Mouse (Mus musculus): ENCODE results near the gene Ptprm.

Gene Ptprm

DNA sequence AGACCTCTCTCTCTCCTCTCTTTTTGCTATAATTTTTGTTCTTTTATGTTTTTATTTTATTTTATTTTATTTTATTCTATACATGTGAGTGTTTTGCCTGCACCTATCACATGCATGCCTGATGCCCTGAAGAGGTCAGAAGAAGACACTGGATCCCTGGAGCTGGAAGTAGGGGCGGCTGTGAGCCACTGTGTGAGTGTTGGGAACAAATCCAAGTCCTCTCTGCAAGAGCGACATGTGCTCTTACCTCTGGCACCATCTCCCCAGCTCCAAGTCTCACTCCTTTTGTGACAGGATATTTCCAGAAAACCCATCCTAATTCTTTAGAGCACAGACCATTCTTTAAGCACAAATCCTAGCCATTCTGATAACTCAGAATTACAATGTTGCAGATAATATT, 372.6 kb downstream of the Ptprm start:
- no peak for DNase-seq (ENCODE audit: low read depth)

DNA sequence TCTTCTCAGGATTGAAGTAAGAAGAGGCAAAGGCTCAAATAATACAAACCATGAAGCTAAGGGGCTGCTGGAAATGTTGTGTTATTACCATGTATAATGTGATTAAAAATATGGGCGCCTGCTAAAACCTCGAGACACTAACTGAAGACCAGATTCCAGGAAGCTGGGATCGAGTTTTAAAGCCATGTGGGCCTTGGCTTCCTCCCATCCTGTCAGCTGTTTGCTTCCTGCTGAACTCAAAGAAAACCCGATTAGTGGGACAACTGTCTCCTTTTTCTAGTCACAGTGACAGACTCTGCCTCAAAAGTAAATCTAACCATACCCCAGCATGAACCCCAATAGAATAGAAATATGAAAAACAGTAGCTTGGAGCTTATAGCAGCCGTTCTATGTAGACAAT, 374.3 kb downstream of the Ptprm start:
- DNase-seq (ENCODE audit: low read depth), result no peak

DNA sequence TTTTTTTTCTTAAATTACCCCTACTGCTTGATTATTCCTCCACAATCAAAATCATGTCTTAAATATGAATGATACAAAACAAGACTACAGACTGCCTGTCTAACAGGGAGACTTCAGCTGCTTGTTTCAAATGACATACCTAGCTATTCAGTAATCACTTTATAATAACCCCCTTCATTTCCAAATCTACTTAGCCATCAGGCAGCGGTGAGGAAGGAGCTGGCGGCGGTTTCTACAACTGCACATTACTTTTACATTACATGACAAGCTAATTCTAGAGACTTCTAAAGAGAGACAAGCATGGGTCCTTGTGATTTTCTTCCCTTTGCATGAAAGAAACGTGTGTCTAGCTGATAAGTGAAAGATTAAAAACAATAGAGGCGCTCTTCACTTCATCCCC, 377.8 kb downstream of the Ptprm start:
- DNase-seq (ENCODE audit: low read depth), result no peak

DNA sequence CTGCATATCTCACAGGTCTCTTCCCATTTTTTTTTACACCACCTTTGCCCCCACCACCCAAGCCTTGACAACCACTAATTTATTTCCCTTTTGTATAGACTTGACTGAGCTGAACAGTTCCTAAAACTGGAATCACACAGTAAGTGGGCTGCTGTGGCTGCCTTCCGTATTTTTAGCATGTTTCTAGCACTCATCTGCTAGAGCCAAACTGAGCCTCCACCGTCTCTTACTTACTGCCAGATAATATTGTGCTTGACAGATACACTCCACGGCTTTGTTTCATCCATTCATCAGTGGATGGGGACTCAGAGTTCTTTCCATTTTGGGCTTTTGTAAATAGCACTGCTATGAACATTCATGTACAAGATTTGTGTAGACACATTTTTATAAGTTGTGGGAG, 381.3 kb downstream of the Ptprm start:
- DNase-seq (ENCODE audit: low read depth), result no peak

DNA sequence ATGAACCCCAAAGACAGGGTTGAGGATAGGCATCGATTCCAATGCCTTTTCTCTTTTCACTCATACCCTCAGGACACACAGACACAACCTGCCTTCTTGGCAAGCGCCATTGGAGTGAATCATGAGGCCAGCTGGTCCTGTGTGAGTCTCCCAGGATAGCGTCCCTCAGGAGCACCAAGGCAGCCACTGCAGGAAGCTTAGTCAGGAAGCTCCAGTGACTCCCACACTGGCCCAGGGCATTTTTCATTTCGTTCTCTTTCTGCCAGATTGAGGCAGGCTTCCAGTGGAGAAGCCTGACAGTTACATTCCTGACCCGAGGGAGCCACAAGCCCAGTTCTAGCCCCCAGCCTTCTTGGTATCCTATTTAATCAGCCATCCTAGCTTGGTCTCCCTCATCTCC, 393.3 kb downstream of the Ptprm start:
- DNase-seq (ENCODE audit: low read depth), result no peak

DNA sequence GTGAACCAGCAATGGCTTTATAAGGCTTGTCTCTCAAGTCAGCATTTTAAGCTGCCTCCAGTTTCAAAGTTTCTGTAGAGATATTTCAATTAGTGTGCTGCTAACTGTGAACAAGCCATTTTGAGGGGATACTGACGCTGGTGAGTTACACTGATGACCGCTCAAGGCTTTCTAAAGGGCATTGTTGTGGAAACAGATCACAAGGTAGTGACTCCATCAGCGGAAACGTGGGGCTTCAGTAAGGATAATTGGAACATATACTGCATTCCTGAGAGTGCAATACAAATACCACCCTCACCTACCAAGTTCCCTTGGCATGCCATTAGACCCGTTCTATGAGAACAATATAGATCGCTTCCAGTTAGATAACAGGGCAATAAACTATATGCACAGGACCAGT, 393.7 kb downstream of the Ptprm start:
- no peak for DNase-seq (ENCODE audit: low read depth)

DNA sequence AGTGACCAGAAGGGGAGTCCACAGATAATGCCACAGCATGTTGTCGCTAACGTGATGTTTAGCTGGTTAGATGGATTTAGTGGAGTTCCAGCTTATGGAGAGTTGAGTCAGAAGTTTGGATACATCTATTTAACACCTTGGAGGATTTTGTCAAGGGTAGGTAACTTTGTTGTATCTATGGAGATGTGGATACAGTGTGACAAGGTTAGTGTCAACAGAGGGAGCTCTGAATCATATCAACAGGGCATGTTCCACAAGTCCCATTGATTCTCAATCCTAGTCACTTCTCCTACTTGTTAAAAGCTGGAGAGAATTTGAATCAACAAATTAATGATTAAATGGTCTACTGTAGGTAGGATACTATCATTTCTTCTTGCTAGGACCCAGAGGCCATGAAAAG, 394.4 kb downstream of the Ptprm start:
- DNase-seq (ENCODE audit: low read depth), result no peak

DNA sequence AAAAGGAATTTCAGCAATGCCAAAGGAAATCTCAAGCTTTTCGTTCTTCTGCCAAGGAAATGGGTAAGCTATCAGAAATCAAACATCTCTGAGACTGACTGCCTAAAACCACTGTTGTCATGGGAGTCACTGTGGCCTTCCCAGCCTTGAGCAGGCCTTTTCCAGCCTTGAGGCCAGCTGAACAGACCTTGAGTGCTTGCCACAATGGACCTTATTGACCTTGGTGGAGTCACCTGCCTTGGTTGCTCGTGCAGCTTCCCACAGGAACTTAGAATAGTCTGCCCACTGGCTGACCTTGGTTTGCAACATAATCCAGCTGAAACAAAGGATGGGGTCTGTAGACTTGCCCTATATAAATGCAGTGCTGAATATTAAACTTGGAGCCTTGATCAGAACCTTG, 395.5 kb downstream of the Ptprm start:
- no peak for DNase-seq (ENCODE audit: low read depth)

DNA sequence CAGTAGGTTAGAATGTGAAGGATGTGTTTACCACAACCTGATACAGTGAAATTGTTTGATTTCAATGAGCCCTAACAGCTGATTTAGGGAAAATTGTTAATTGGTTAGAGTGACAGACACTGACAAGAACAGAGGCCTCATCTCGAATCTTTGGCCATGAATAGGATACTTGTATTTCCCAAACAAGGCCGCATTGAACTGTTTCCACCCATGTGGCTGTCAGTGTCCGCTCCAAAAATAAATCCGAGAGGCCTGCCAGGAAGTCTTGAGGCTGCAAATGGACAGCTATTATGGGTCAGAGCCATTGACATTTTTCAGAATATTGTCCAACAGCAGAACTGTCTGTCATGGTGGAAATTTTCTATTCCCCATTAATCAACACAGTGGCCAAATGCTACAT, 409.8 kb downstream of the Ptprm start:
- no peak for DNase-seq (ENCODE audit: low read depth)

DNA sequence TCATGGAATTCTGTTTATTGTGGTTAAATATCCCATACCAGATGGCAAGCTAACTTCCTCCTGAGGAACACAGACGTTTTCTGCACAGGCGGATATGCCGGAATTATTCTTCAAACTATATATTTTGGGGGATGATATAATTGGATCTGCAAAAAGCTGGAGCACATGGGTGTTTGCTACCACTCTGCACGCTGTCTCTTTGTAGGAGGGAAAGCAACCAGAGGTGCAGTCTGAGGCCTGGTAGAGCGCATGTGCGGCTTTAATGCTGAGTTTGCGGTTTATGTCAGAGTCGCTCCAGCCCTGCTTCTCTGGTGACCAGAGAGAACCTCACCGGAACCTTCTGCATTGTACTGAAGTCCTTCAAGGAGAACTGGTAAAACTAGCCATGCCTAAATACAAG, 410.7 kb downstream of the Ptprm start:
- DNase-seq (ENCODE audit: low read depth), result no peak

DNA sequence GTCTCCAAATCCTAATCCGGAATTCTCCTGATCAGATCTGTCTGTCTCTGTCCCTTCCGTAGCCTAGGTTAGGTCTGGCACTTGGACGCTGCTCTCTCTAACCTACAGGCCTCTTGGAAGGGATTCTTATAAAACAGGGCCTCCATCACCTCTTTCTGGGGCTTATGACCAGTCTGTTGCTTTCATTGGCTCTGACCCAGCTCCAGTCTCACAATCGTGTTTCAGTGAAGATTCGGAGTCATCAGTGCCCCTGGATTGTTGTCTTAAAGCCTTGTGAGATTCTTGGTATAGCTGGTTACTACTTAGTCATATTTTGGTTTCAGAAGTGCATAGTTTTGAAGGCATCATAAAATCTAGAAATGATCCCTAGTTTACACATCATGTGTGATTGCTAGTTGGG, 428.6 kb downstream of the Ptprm start:
- no peak for DNase-seq (ENCODE audit: low read depth)

DNA sequence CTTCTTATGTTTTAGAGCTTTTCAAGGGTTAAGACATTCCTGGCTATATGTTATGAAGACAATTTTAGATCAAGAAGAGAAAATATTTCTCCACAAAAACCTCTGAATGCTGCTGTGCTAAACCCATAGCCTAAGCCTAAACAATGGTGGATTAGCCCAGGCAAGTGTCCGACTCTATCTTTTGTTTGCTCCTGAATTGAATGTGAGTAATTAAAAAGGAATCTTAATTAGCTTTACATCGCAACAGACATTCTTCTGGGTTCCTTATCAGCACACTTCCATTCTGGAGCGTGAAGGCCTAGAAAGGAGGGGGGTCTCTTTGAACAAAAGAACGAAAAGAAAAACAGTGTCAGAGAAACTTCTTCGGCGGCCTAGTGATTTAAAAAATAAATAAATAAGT, 439.6 kb downstream of the Ptprm start:
- DNase-seq (ENCODE audit: low read depth), result no peak

DNA sequence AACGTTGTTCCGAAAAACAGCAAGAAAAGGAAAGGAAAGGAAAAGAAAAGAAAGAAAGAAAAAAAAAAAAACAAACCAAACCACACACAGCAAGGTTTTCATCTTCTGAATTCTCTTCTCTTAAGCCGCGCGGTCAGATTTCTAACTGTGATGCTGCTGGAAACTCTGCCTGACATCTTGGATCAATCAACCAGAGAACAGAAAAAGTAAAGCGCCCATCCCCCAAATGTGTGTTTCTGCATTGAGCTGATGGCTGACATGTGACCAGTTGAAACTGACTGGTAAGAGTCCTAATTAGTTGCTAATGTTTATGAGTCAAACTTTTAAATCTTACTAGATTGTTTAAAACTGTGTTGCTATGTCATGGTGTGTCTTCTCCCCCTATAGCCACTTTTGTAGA, 441.7 kb downstream of the Ptprm start:
- DNase-seq (ENCODE audit: low read depth), result no peak

DNA sequence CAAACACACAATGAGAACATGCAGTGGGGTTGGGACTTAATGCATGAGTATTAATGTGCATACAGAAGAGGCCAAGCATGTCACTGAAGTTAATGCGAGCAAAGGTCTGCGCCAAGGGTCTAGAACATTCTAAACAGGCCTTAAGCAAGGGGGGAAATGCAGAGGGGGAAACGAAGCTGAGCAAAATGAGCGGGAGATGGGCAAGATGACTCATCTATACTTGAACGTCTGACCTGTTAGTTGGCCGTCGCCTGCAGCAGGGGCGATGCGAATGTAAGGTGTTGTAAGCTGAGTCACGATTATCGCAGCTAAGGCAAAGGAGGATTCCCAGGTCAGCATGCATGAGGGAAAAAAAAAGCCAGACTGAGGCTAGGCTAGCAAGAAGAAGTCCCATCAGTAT, 442.1 kb downstream of the Ptprm start:
- no peak for DNase-seq (ENCODE audit: low read depth)

DNA sequence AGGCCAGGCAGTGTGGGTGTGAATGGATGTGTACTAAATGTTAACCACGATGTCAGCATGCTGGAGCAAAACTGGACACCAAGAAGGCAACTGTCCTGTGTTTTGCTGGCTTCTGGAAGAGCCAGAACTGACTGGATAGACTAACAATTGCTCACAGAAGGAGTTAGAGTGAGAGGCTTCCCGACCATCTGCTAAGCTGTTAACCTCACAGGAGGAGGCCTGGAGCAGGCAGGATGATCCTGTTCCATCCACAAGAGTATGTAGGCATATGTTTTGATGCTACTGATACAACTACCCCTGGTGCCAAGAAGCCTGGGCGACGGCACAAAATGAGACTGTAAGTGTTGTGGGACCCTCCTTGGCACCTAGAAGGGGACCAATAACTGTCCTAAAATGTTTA, 444.4 kb downstream of the Ptprm start:
- no peak for DNase-seq (ENCODE audit: low read depth)

DNA sequence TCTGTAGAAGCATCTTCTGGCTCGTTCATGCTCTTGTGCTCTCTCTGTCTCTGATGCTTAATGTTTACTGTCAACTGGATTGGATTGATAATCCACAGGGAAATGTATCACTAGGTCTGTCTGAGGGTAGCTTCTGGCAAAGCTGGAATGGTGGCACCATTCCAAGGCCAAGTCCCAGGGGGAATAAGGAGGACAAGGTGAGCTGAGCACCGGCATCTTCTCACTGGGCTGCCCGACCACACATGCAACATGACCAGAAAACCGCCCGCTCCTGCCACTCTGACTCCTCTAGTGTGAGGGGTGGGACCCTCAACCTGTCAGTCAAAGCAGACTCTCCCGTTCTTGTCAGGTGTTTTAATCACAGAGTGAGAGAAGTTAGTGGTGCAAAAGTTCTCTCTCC, 445.3 kb downstream of the Ptprm start:
- no peak for DNase-seq (ENCODE audit: low read depth)

DNA sequence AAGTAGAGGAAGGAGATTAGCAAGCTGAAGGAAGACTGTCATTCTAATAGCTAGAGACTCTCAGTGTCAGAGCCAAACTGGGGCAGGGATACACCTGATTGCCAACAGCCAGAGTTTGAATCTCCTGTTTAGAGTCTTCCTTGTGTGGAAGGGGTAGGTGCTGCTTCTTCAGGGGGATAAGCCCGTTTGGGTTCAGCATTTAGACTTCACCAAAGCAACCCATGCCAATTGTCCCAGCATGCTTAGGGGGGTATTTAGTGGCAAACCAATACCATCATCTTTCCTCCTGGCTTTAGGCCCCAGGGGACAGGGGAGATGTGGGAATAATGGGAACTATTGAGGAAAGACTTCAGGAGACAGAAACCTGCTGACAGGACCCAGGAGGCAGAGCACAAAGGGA, 460.1 kb downstream of the Ptprm start:
- no peak for DNase-seq (ENCODE audit: low read depth)

DNA sequence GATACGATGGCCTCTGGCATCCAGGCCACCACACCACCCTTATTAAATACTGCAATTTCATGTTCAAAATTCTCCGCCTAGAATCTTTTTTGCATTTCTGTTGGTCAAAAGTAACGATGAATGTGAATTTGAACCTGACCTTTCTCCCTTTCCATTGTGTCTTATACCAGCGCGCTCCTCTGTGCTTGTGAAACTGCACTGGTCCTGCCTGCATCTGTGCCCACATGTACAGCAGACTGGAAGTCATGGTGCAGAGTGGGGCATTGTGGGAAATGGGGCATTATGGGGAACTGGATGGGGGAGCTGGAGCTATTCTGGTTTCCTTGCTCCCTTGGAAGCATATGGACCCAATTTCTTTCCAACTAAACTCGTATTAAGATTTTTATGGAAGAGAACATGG, 462.3 kb downstream of the Ptprm start:
- DNase-seq (ENCODE audit: low read depth), result no peak

DNA sequence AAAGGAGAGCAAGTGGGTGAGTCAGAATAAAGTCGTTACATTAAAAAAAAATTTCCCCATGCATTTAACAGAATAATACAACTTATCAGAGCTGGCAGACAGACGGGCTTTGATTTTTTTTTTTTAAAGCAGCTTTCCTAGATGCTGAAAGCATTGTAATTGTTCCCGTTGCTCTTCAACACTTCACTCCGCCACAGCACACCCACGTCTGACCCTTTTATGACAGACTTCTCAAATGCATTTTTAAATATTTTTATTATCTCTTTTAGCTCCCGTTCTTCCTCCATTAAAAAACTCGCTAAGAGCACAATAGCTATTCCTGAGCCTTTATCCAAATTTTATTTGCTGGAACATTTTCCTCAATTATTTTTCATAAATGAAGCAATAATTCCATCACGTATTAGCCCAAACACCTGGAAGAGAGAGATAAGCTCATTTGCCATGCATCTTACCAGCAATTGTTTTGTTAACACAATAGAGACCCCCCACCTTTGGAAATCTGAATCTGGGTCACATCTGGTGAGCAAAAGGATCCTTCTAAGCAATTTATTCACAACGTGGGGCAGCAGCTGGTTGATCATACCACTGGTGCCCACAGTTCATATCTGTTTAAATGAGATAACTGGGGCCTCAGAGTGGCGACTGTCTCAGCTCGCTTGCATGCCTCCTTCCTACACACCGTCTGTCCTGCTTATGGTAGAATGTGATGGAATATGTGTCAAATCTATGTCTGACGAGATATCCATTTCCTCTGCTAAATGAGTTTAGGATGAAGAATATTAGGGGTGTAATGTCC, 463.0 kb downstream of the Ptprm start:
- DNase-seq (ENCODE audit: low read depth), result no peak

DNA sequence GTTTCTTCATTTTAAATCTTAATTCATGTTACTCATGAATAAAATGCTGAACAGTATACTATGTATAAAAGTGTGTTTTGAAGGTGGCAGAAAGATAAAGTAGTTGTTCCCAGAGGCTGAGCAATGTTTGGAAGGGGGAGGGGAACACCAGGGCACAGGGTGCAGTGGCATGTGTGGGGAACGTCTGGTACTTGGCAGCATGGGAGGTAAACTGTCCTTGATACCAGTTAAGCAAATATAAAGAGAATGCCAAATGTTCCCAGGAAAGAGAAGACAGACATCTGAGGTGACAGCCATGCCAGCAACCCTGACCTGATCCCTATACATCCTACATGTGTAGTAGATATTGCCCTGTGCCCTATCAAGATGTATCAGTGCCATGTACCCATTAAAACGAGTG, 472.0 kb downstream of the Ptprm start:
- no peak for DNase-seq (ENCODE audit: low read depth)

DNA sequence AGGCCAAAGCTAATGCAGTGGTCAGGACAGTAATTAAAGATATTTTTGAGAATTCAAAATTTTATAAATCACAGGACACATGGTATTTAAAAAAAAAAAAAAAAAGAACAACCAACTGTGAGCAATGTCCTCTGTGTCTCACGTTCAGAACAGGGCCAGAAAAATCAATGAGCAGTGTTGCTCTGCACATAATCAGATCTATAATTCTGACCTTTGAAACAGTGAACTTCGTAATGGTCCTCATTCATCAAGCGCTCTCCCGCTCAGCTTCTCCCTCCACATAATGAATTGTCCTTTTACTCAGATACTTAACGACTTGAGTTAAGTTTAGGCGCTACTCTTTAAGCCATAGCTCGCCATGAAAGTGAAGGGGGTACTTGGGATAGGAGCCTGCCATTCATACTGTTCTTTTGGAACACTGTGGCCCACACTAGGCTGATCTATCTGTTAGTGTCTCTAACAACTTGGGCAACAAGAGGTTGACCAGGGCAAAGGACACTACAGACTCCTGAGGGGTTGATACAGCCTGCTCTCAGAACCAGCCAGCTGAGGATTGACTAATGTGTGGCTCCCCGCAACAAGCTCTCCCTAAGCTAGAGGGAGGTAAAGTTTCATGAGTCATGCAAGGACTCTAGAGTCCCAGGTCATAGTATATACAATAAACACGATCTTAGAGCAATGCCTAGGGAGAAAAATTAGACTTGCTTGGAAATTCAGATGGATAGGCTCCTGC, 473.1 kb downstream of the Ptprm start:
- no peak for DNase-seq (ENCODE audit: low read depth)

DNA sequence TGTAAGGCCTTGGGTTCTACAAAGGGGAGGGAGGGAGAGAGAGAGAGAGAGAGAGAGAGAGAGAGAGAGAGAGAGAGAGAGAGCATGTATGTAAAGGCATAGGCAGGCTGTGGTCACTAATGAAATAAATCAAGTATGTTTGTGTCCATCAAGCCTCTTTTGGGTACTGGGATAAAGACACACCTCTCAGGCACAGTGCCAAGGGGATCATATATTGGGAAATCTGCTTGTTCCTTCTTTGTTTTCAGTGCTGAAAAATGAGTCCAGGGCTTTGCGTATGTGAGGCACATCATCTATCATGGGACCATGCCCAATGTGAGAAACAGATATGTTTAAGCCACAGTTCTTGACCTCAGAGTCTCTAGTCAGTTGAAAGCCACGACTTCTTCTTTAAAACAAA, 475.1 kb downstream of the Ptprm start:
- no peak for DNase-seq (ENCODE audit: low read depth)

DNA sequence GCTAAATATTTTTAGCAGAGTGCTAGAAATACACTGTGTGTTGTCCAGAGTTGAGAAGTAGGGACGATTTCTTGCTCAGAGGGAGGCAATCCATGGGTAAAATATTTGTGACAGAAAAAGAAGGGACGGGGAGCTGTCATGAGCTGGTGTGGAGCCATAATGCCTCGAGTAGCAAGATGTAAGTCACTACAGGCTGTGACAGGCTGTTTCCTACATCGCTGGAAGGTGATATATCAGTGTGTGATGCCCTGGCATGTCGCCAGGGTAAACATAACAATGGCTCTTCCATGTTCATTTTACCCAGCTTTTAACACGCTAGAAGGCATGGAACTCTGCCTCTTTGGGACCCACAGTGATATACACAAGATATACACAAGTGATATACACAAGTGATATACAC, 476.7 kb downstream of the Ptprm start:
- no peak for DNase-seq (ENCODE audit: low read depth)

DNA sequence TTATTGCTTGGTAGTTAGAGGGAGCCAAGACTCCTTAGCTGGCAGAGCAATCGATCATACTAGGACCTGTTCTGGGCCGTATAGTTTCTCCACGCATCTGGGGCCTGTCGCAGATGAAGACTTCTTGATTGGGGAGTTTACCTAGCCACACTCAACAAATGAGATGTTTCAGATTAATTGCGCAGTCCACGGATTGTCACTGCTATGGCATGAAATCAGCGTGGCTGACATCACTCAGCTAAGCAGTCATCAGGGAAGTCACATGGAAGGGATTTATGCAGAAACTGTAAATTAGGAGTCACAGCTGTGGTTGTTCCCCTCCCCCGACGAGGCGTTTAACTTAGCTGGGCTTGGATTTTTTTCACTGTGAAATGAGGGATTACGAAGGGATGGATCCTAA, 479.4 kb downstream of the Ptprm start:
- DNase-seq (ENCODE audit: low read depth), result no peak

Data from c-Kit-positive CD71-positive TER-119-negative erythroid progenitor cells, embryonic 14.5 days (primary cell).